Mouse (Mus musculus) stomach, embryonic 16.5 days (tissue): ENCODE measurements around the gene Rabl3. TPM values are rescaled to one million over a fixed set of nuclear protein-coding genes. Genes with fewer than 3 reads are reported as not detected.
A peak's percentile ranks its signal among the peaks of the same experiment; 100 is the strongest.

Source experiments
- ATAC-seq: fragments of 200-750 bp; cut with Nextera tagmentation; 2 replicates; pipeline ENCODE4 v1.8.0; 2017; ENCODE audit warnings: moderate number of reproducible peaks, moderate TSS enrichment; ENCODE audit not compliant: insufficient read depth, low FRiP score
- H3K27ac ChIP-seq: fragments of 300-500 bp; sonication (generic); 2 replicates; pipeline ENCODE4 v1.5.1; 2014; ENCODE audit warnings: low read length
- H3K27me3 ChIP-seq: fragments of 300-500 bp; sonication (generic); 2 replicates; pipeline ENCODE4 v1.6.1; 2014; ENCODE audit warnings: low read length, control low read depth, mixed read lengths; ENCODE audit not compliant: control insufficient read depth, insufficient read depth
- H3K36me3 ChIP-seq: fragments of 300-500 bp; sonication (generic); 2 replicates; pipeline ENCODE4 v1.6.1; 2014; ENCODE audit warnings: low read length; ENCODE audit not compliant: control insufficient read depth, insufficient read depth
- H3K4me1 ChIP-seq: fragments of 300-500 bp; sonication (generic); 2 replicates; pipeline ENCODE4 v1.6.1; 2014; ENCODE audit warnings: low read length, control low read depth, mixed read lengths; ENCODE audit not compliant: control insufficient read depth, insufficient read depth
- H3K4me2 ChIP-seq: fragments of 300-500 bp; sonication (generic); 2 replicates; pipeline ENCODE4 v1.6.1; 2014; ENCODE audit warnings: low read depth, low read length, mixed read lengths
- H3K4me3 ChIP-seq: fragments of 300-500 bp; sonication (generic); replicated peaks from 2 replicates; pipeline ENCODE4 v1.5.1; 2014; ENCODE audit warnings: mild to moderate bottlenecking, low read length
- H3K9ac ChIP-seq: fragments of 300-500 bp; sonication (generic); 2 replicates; pipeline ENCODE4 v1.6.1; 2014; ENCODE audit warnings: low read length
- H3K9me3 ChIP-seq: fragments of 300-500 bp; sonication (generic); replicated peaks from 2 replicates; pipeline ENCODE4 v1.6.1; 2016; ENCODE audit warnings: low read length, control low read depth; ENCODE audit not compliant: control insufficient read depth
- WGBS: fragments of 180-500 bp; shearing (Covaris S2); extraction: QIAGEN DNeasy Blood & Tissue Kit; methylation state at CpG from one replicate; pipeline ENCODE4 v1.1.7; 2014; 5-methylcytosine and 5-hydroxymethylcytosine counted together
- polyA plus RNA-seq: library from polyadenylated mRNA; unstranded; fragments of >200 nt; fragmentation: Nextera tagmentation; extraction: Ambion mirVana; gene quantifications from 2 replicates; pipeline ENCODE4 v1.2.1, GENCODE M21; 2015

Rabl3 gene
- polyA plus RNA-seq, 1 experiment from 2014 or later: 22.4 TPM

- no peak for ATAC-seq
- Histone ChIP-seq H3K4me1 (no peaks in the 10 kb centered on the region), H3K4me3 (no peak overlapping the region), H3K9ac (no peak overlapping the region), H3K4me2 (no peak overlapping the region), H3K27ac (no peak overlapping the region), H3K9me3 (no peaks in the 10 kb centered on the region), H3K27me3 (no peaks in the 10 kb centered on the region), H3K36me3 (no peaks in the 10 kb centered on the region)
- WGBS: 78% methylated on average over 4 of the region's 4 CpGs
Observed at GRCm38 (mm10) chr16:37580651-37581050, 41.0 kb downstream of the Rabl3 start.

- no peaks in the 10 kb centered on the region for H3K4me1 ChIP-seq
- H3K27ac ChIP-seq: no peak overlapping the region
- H3K4me2 ChIP-seq: no peak overlapping the region
- no peak overlapping the region for H3K9ac ChIP-seq
- H3K9me3 ChIP-seq: no peaks in the 10 kb centered on the region
- WGBS: 64% methylated on average over 3 of the region's 3 CpGs
- ATAC-seq: no peak
- H3K36me3 ChIP-seq: no peaks in the 10 kb centered on the region
- H3K4me3 ChIP-seq: no peak overlapping the region
- no peaks in the 10 kb centered on the region for H3K27me3 ChIP-seq
Observed at GRCm38 (mm10) chr16:37581901-37582300, 42.2 kb downstream of the Rabl3 start.

GRCm38 (mm10) chr16:37583306-37583705 is 43.6 kb downstream of the Rabl3 start:
- Histone ChIP-seq H3K9me3 (no peaks in the 10 kb centered on the region), H3K9ac (no peak overlapping the region), H3K4me2 (no peak overlapping the region), H3K4me3 (no peak overlapping the region), H3K27ac (no peak overlapping the region), H3K27me3 (no peaks in the 10 kb centered on the region), H3K36me3 (no peaks in the 10 kb centered on the region), H3K4me1 (no peaks in the 10 kb centered on the region)
- ATAC-seq: no peak
- 84% methylated on average over 3 of the region's 3 CpGs for WGBS

- Histone ChIP-seq H3K36me3 (no peaks in the 10 kb centered on the region), H3K4me3 (peak overlapping the region; percentile 35; the same call in 1 of the 2 replicates), H3K9ac (no peak overlapping the region), H3K4me1 (no peaks in the 10 kb centered on the region), H3K27me3 (no peaks in the 10 kb centered on the region), H3K27ac (no peak overlapping the region), H3K9me3 (no peaks in the 10 kb centered on the region), H3K4me2 (peak overlapping the region; percentile 58)
- no peak for ATAC-seq
- 45% methylated on average over 6 of the region's 6 CpGs for WGBS
Observed at GRCm38 (mm10) chr16:37583801-37584200, 44.1 kb downstream of the Rabl3 start.

GRCm38 (mm10) chr16:37584218-37585035 is 44.7 kb downstream of the Rabl3 start:
- WGBS: 6% methylated on average over 25 of the region's 25 CpGs
- Histone ChIP-seq H3K27me3 (no peaks in the 10 kb centered on the region), H3K27ac (peak overlapping the region; percentile 28), H3K9ac (peak overlapping the region; percentile 57), H3K4me3 (peak overlapping the region; percentile 35), H3K4me2 (peak overlapping the region; percentile 58), H3K9me3 (no peaks in the 10 kb centered on the region), H3K36me3 (no peaks in the 10 kb centered on the region), H3K4me1 (no peaks in the 10 kb centered on the region)
- peak; percentile 72; the same call in 1 of the 2 replicates for ATAC-seq

GRCm38 (mm10) chr16:37585129-37585563 is 45.5 kb downstream of the Rabl3 start:
- H3K27ac ChIP-seq: no peak overlapping the region
- H3K9me3 ChIP-seq: no peaks in the 10 kb centered on the region
- no peak for ATAC-seq
- H3K36me3 ChIP-seq: no peaks in the 10 kb centered on the region
- H3K4me2 ChIP-seq: peak overlapping the region; percentile 58
- H3K4me1 ChIP-seq: no peaks in the 10 kb centered on the region
- H3K27me3 ChIP-seq: no peaks in the 10 kb centered on the region
- H3K9ac ChIP-seq: no peak overlapping the region
- 56% methylated on average over 8 of the region's 8 CpGs for WGBS
- no peak overlapping the region for H3K4me3 ChIP-seq

GRCm38 (mm10) chr16:37590921-37591320 is 51.2 kb downstream of the Rabl3 start:
- Histone ChIP-seq H3K27me3 (no peaks in the 10 kb centered on the region), H3K4me1 (no peaks in the 10 kb centered on the region), H3K36me3 (no peaks in the 10 kb centered on the region), H3K4me3 (no peak overlapping the region), H3K27ac (no peak overlapping the region), H3K4me2 (no peak overlapping the region), H3K9me3 (no peaks in the 10 kb centered on the region), H3K9ac (no peak overlapping the region)
- ATAC-seq: no peak
- 78% methylated on average over 3 of the region's 3 CpGs for WGBS

- 95% methylated on average over 8 of the region's 8 CpGs for WGBS
- Histone ChIP-seq H3K27me3 (no peaks in the 10 kb centered on the region), H3K9me3 (no peaks in the 10 kb centered on the region), H3K4me2 (no peak overlapping the region), H3K4me1 (no peaks in the 10 kb centered on the region), H3K27ac (no peak overlapping the region), H3K4me3 (no peak overlapping the region), H3K9ac (no peak overlapping the region), H3K36me3 (no peaks in the 10 kb centered on the region)
- ATAC-seq: no peak
Observed at GRCm38 (mm10) chr16:37591551-37591950, 51.9 kb downstream of the Rabl3 start.

- no peak overlapping the region for H3K4me3 ChIP-seq
- ATAC-seq: no peak
- no peak overlapping the region for H3K4me2 ChIP-seq
- no peak overlapping the region for H3K27ac ChIP-seq
- no peaks in the 10 kb centered on the region for H3K9me3 ChIP-seq
- WGBS: 53% methylated on average over 5 of the region's 5 CpGs
- H3K9ac ChIP-seq: no peak overlapping the region
- no peaks in the 10 kb centered on the region for H3K4me1 ChIP-seq
- no peaks in the 10 kb centered on the region for H3K36me3 ChIP-seq
- no peaks in the 10 kb centered on the region for H3K27me3 ChIP-seq
Observed at GRCm38 (mm10) chr16:37597412-37597811, 57.7 kb downstream of the Rabl3 start.
